Mouse (Mus musculus) stomach, embryonic 14.5 days (tissue): ENCODE measurements around the gene Timm8a2. TPM values are rescaled to one million over a fixed set of nuclear protein-coding genes. Genes with fewer than 3 reads are reported as not detected.

Experiments
- ATAC-seq: fragments of 200-750 bp; cut with Nextera tagmentation; 2 replicates; pipeline ENCODE4 v1.8.0; 2017; ENCODE audit warnings: low read depth, moderate TSS enrichment; ENCODE audit not compliant: insufficient number of reproducible peaks, insufficient read depth, low FRiP score
- H3K27ac ChIP-seq: fragments of 300-500 bp; sonication (generic); 2 replicates; pipeline ENCODE4 v1.5.1; 2014; ENCODE audit warnings: mild to moderate bottlenecking, low read length, moderate library complexity, mixed read lengths
- H3K27me3 ChIP-seq: fragments of 300-500 bp; sonication (generic); 2 replicates; pipeline ENCODE4 v1.6.1; 2014; ENCODE audit warnings: low read length, control low read depth, mixed read lengths; ENCODE audit not compliant: control insufficient read depth, insufficient read depth
- H3K36me3 ChIP-seq: fragments of 300-500 bp; sonication (generic); 2 replicates; pipeline ENCODE4 v1.6.1; 2014; ENCODE audit warnings: mild to moderate bottlenecking, control low read depth, low read length, moderate library complexity, mixed read lengths; ENCODE audit not compliant: control insufficient read depth, insufficient read depth
- H3K4me1 ChIP-seq: fragments of 300-500 bp; sonication (generic); 2 replicates; pipeline ENCODE4 v1.6.1; 2014; ENCODE audit warnings: low read length, control low read depth, mixed read lengths; ENCODE audit not compliant: control insufficient read depth, insufficient read depth
- H3K4me2 ChIP-seq: fragments of 300-500 bp; sonication (generic); replicated peaks from 2 replicates; pipeline ENCODE4 v1.6.1; 2014; ENCODE audit warnings: low read depth, low read length, control low read depth
- H3K4me3 ChIP-seq: fragments of 300-500 bp; sonication (generic); 2 replicates; pipeline ENCODE4 v1.5.1; 2014; ENCODE audit warnings: low read depth, low read length, control low read depth
- H3K9ac ChIP-seq: fragments of 300-500 bp; sonication (generic); replicated peaks from 2 replicates; pipeline ENCODE4 v1.6.1; 2014; ENCODE audit warnings: low read depth, mild to moderate bottlenecking, control low read depth, low read length, moderate library complexity, mixed read lengths
- H3K9me3 ChIP-seq: fragments of 300-500 bp; sonication (generic); 2 replicates; pipeline ENCODE4 v1.6.1; 2016; ENCODE audit warnings: low read depth, low read length, control low read depth; ENCODE audit not compliant: control insufficient read depth
- WGBS: fragments of 180-500 bp; shearing (Covaris S2); extraction: QIAGEN DNeasy Blood & Tissue Kit; methylation state at CpG from one replicate; pipeline ENCODE4 v1.1.7; 2014; 5-methylcytosine and 5-hydroxymethylcytosine counted together
- polyA plus RNA-seq: library from polyadenylated mRNA; unstranded; fragments of >200 nt; fragmentation: Nextera tagmentation; extraction: Ambion mirVana; gene quantifications from 2 replicates; pipeline ENCODE4 v1.2.1, GENCODE M21; 2014

Timm8a2 gene
- polyA plus RNA-seq, 1 experiment from 2014 or later: not detected

DNA sequence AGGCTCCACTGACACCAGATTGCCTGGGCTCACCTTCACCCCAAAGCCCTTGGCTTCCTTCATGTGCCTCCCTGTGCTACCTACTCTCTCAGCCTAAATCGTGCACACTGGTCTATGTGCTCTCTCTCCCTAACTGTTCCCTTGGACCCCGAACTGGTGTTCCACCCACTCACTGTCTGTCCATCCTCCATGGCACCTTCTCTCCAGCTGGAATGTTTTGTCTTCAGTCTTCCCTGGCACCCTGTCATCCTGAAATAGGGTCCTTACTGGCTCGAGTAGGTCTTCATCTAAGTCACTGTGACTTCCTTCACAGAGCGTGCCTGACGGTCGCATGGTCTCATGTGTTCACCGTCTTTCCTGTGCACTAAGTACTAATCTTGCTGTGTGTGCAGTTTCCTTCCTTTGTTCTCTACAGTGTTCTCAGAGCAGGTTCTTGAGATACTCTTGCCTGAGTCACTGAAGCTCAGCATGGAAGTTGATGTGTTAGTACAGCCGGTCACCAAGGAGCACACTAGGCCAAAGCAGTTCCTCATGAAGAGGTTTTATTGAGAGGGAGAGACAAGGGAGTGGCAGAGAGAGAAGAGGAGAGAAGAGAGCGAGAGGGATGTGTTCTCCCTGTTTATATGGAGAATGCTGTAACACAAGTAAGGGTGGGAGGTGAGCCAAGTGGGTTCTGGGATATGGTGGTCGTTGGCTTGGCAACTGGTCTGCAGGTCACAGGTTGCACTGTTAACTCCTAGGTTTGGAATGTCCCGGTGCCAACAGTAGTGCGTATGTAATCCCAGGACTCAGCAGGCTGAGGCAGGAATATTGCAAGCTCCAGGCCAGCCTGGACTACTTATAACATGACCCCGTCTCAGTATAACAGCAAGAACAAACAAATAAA lies 41.8 kb upstream of the Timm8a2 start:
- 88% methylated on average over 13 of the region's 13 CpGs for WGBS
- ATAC-seq: no peak
- Histone ChIP-seq H3K9ac (no peak overlapping the region), H3K4me2 (no peak overlapping the region), H3K9me3 (no peaks in the 10 kb centered on the region), H3K27ac (no peak overlapping the region), H3K4me1 (no peaks in the 10 kb centered on the region), H3K4me3 (no peak overlapping the region), H3K27me3 (no peaks in the 10 kb centered on the region), H3K36me3 (no peaks in the 10 kb centered on the region)

DNA sequence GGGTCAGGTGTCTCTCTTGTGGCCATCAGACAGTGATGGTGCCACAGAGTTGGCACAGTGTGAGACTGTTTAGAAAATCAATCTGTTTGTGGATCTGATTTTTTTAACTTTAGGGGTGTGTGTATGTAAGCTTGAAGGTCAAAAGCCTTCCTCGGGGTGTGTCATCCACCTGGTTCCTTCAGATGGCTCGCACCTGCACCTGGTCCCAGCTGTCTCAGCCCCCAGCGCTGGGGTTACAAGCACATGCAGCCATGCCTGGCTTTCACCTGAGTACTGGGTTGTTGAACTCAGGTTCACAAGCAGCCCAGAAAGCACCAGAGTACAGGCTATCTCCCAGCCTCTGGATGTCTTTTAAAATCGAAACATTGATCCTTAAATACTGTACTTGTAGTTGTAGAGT lies 40.9 kb upstream of the Timm8a2 start:
- H3K27ac ChIP-seq: no peak overlapping the region
- ATAC-seq: no peak
- no peaks in the 10 kb centered on the region for H3K4me1 ChIP-seq
- H3K4me2 ChIP-seq: no peak overlapping the region
- no peaks in the 10 kb centered on the region for H3K36me3 ChIP-seq
- no peak overlapping the region for H3K9ac ChIP-seq
- no peaks in the 10 kb centered on the region for H3K9me3 ChIP-seq
- H3K27me3 ChIP-seq: no peaks in the 10 kb centered on the region
- WGBS: 75% methylated on average over 4 of the region's 4 CpGs
- no peak overlapping the region for H3K4me3 ChIP-seq

DNA sequence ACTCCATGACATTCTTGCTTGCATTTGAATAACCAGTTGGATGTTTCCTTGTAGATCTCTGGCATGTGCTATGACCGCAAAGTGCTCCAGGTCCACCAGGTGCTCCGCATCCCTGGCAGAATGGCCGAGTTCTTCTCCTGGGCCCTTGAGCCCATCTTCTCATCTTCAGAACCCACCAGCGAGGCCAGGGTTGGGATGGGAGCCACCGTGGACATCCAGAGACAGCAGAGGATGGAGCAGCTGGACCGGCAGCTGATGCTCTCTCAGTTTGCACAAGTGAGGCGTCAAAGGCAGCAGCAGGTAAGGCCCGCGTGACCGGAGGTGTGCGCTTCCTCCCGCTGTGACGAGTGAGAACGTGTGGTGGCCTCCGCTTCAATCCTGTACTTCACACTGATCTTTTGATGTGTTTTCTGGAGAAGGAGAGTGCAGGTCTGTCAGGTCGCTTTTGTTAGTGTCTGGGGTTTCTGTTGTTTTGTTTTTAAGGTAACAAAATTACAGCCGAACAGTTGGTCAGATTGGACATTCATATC lies 40.2 kb upstream of the Timm8a2 start:
- no peak overlapping the region for H3K27ac ChIP-seq
- no peak overlapping the region for H3K4me3 ChIP-seq
- H3K4me1 ChIP-seq: no peaks in the 10 kb centered on the region
- no peaks in the 10 kb centered on the region for H3K27me3 ChIP-seq
- H3K4me2 ChIP-seq: no peak overlapping the region
- H3K9me3 ChIP-seq: no peaks in the 10 kb centered on the region
- no peak overlapping the region for H3K9ac ChIP-seq
- no peaks in the 10 kb centered on the region for H3K36me3 ChIP-seq
- no peak for ATAC-seq
- WGBS: 89% methylated on average over 17 of the region's 17 CpGs

DNA sequence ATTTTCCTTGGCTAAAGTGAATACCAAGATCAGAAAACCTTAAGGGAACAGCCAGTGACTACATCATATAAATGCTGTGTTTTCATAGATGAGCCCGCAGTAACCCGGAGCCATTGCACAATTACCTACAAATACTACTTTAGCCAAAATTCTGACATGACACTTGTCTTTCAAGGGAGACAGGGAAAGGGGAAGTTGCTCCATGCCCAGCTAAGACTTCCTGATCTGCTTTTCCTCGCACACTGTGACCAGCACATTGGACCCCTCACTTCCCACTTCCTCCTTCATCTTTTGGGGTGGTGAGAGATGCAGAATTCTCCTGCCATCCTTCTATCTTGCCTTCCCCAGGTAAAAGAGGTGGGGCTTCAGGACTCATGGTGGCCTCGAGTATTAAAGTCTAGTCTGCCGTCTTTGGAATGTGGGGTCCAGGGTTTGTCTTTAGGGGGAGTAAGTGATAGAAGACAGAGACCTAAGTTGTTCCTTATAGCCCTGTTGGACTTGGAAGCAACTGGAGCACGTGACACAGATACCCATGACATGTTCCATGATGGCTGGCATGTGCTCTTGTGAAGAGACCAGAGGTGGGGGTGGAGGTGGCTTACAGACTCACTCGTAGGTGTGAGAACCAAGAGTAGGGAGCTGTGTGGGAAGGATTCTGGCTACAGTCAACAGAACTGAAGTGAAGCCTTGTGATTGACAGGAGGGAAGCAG lies 39.5 kb upstream of the Timm8a2 start:
- no peak overlapping the region for H3K27ac ChIP-seq
- no peaks in the 10 kb centered on the region for H3K36me3 ChIP-seq
- H3K27me3 ChIP-seq: no peaks in the 10 kb centered on the region
- no peak overlapping the region for H3K4me3 ChIP-seq
- H3K4me2 ChIP-seq: no peak overlapping the region
- no peak overlapping the region for H3K9ac ChIP-seq
- no peaks in the 10 kb centered on the region for H3K4me1 ChIP-seq
- 89% methylated on average over 7 of the region's 7 CpGs for WGBS
- no peaks in the 10 kb centered on the region for H3K9me3 ChIP-seq
- ATAC-seq: no peak

DNA sequence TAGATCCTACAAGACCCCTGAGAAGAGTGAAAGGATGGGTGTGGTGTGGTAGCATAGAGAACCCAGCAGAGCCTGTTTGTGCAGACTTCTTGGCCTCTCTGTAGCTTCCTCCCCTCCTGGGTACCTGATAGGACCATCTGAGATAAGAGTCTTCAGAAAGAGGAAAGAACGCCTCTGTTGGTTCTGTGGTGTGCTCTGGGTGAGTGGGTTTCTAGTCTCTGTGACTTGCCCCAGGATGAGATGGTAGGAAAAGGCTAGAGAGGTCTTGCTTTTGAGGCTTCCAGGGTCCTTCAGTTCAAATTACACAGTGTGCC lies 39.0 kb upstream of the Timm8a2 start:
- no peak overlapping the region for H3K9ac ChIP-seq
- H3K4me1 ChIP-seq: no peaks in the 10 kb centered on the region
- no peaks in the 10 kb centered on the region for H3K27me3 ChIP-seq
- H3K36me3 ChIP-seq: no peaks in the 10 kb centered on the region
- no peak for ATAC-seq
- WGBS: 79% methylated on average over 1 of the region's 1 CpGs
- no peak overlapping the region for H3K27ac ChIP-seq
- no peak overlapping the region for H3K4me3 ChIP-seq
- H3K9me3 ChIP-seq: no peaks in the 10 kb centered on the region
- H3K4me2 ChIP-seq: no peak overlapping the region

DNA sequence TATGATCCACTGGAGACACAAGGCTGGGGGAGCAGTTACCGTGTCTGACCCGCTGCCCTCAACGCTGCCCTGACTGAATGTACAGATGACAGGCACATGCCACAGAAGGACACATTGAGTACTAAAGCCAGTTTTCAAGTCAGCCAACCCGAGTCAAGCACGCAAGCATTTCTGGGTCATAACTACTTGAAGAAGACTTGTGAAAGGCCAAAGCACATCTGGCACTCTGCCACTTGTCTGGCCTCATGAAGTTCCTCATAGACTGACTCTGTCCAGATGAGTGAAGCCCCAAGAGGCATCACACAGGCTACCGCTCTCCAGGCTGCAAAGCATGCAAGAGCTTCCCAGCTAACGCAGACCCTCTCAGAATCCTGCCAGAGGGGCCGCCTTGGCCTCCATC lies 37.7 kb upstream of the Timm8a2 start:
- Histone ChIP-seq H3K4me2 (no peak overlapping the region), H3K4me1 (no peaks in the 10 kb centered on the region), H3K9me3 (no peaks in the 10 kb centered on the region), H3K36me3 (no peaks in the 10 kb centered on the region; the same call in 1 of the 2 replicates), H3K9ac (no peak overlapping the region), H3K27me3 (no peaks in the 10 kb centered on the region), H3K27ac (no peak overlapping the region), H3K4me3 (no peak overlapping the region)
- no peak for ATAC-seq
- 85% methylated on average over 8 of the region's 8 CpGs for WGBS

DNA sequence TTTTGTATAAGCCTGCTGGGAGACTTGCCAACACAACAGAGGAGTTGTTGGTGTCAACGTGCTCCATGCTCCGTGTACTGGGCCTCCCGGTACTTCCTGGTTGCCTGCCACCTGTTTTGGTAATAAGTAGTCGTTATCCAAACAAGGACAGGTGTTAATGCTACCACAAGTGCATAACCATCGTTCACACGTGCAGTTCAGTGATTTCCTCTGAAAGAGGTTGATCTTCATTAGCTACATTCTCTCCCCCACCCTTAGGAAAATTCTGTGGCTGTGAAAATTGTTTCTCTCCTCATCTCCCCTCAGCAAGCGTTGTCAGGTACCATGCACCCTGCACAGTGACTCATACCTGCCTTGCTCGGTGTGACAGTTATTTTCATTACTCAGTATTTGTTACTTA lies 35.0 kb upstream of the Timm8a2 start:
- H3K4me3 ChIP-seq: no peak overlapping the region
- no peaks in the 10 kb centered on the region for H3K9me3 ChIP-seq
- WGBS: 78% methylated on average over 8 of the region's 8 CpGs
- no peak for ATAC-seq
- H3K9ac ChIP-seq: no peak overlapping the region
- H3K27me3 ChIP-seq: no peaks in the 10 kb centered on the region
- H3K27ac ChIP-seq: no peak overlapping the region
- no peaks in the 10 kb centered on the region for H3K4me1 ChIP-seq
- no peak overlapping the region for H3K4me2 ChIP-seq
- H3K36me3 ChIP-seq: no peaks in the 10 kb centered on the region; the same call in 1 of the 2 replicates

DNA sequence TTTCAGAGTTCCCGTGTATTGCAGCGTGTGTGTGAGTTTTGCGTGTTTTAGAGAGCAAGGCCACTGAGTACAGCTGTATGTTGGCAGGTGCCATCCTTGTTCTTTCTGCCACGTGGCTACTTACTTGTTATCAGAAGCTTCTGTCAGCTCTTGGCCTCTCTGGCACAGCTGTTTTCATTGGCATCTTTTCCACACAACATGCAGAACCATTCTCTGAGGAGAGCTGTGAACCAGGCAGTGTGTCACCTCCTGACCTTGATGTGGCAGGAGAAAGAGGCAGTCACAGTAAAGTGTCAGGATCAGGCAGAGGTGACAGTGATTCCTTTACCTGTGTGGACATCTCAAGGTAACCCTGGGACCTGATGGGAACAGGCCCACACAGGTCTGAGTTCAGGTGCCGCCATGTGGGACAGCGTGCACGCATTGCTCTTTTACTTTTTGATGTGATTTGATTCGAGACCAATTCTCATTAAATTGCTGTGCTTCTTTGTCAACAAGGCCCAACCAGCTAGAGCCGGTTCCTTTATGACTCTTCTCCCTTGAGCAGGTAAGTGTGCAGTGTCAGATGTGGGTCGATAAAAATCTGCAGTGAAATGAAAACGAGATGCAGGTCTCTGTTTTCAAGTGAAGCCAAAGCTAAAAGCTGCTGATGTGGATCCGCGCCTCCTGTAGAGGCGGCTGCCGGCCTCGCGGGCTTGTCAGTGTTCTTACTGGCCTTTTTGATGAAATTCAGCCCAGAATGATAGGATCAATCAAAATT lies 33.9 kb upstream of the Timm8a2 start:
- Histone ChIP-seq H3K27me3 (no peaks in the 10 kb centered on the region), H3K27ac (no peak overlapping the region), H3K4me2 (no peak overlapping the region), H3K4me1 (no peaks in the 10 kb centered on the region), H3K36me3 (no peaks in the 10 kb centered on the region; the same call in 1 of the 2 replicates), H3K9me3 (no peaks in the 10 kb centered on the region), H3K9ac (no peak overlapping the region), H3K4me3 (no peak overlapping the region)
- no peak for ATAC-seq
- WGBS: 94% methylated on average over 17 of the region's 17 CpGs
